Mouse (Mus musculus): ENCODE results near the gene Adamts9. TPM values are rescaled to one million over a fixed set of nuclear protein-coding genes. Genes with fewer than 3 reads are reported as not detected.

The Adamts9 gene
- total and polyA plus RNA-seq, 3 experiments: 0.27 TPM; not detected in 2

DNA sequence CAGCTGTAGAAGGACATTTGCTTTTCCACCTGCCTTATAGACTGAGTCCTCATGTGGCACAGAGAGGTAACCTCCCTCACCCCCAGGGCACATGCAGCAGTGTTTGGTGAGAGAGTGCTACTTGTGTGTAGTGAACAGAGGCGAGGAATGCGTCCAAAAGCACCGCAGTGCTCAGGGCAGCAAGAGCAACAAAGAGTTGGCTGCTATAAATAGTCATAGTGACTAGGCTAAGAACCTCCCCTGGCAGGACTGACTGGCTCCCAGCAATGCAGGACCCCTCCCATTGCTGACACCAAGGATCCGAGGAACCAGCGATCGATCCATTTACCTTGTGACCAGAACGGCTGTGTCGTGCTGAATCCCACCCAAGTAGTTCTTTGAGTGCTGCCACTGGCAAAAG lies 33.9 kb downstream of the Adamts9 start:
- Histone ChIP-seq H3K9me3 (replicated peaks) (peaks cover 6% of the 10 kb centered on the region), H3K4me3 (ENCODE audit: low read depth, low read length) (no peak overlapping the region), H3K27me3 (ENCODE audit: insufficient read depth, low read length) (no peaks in the 10 kb centered on the region), H3K36me3 (replicated peaks) (no peaks in the 10 kb centered on the region), H3K4me1 (ENCODE audit: insufficient read depth, low read depth, low read length) (no peaks in the 10 kb centered on the region)
- DNase-seq (ENCODE audit: low spot score) (no peak), ATAC-seq (ENCODE audit: extremely low read depth, insufficient number of reproducible peaks, low FRiP score, poor library complexity, severe bottlenecking) (no peak)
- no peak for TF ChIP-seq TAL1 (conservative IDR thresholded peaks at IDR 0.05; ENCODE audit: low read depth, low read length)
- TF ChIP-seq GATA2 (IDR thresholded peaks at IDR 0.05; ENCODE audit: borderline replicate concordance, low read depth, low read length): no peak
- TF ChIP-seq CTCF (IDR thresholded peaks at IDR 0.05; ENCODE audit: low read depth, low read length): no peak
- no peak for TF ChIP-seq GATA1 (IDR thresholded peaks at IDR 0.05; ENCODE audit: borderline replicate concordance, low read length)
- no peak for TF ChIP-seq POLR2AphosphoS5 (IDR thresholded peaks at IDR 0.05; ENCODE audit: insufficient replicate concordance, low read depth, low read length)

DNA sequence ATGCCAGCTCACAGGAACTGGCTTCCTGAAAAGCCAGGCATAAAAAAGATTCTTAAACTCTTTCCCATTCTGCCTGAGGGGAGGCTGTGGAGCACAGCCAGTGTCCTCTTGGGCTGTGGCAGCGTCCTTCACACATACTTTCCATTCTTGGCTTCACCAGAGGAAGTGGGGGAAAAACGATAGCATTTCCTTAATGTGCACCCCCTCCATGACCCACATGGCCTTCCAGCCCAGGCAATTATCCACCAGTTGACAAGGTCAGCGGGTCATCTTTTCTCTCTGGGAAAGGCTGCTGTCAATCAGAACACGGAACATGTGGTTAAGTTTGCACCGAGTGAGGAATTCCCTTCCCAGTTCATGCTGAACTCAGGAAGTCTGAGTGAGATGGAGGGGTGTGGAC lies 37.4 kb downstream of the Adamts9 start:
- no peak for ATAC-seq (ENCODE audit: extremely low read depth, insufficient number of reproducible peaks, low FRiP score, poor library complexity, severe bottlenecking)
- Histone ChIP-seq H3K4me3 (ENCODE audit: low read depth, low read length) (no peak overlapping the region), H3K4me1 (ENCODE audit: insufficient read depth, low read depth, low read length) (no peaks in the 10 kb centered on the region), H3K36me3 (replicated peaks) (no peaks in the 10 kb centered on the region), H3K27me3 (ENCODE audit: insufficient read depth, low read length) (no peaks in the 10 kb centered on the region), H3K9me3 (replicated peaks) (peaks cover 14% of the 10 kb centered on the region)
- no peak for TF ChIP-seq CTCF (IDR thresholded peaks at IDR 0.05; ENCODE audit: low read depth, low read length)
- TF ChIP-seq POLR2AphosphoS5 (IDR thresholded peaks at IDR 0.05; ENCODE audit: insufficient replicate concordance, low read depth, low read length): no peak
- no peak for TF ChIP-seq GATA1 (IDR thresholded peaks at IDR 0.05; ENCODE audit: borderline replicate concordance, low read length)
- no peak for TF ChIP-seq GATA2 (IDR thresholded peaks at IDR 0.05; ENCODE audit: borderline replicate concordance, low read depth, low read length)
- TF ChIP-seq TAL1 (conservative IDR thresholded peaks at IDR 0.05; ENCODE audit: low read depth, low read length): no peak
- no peak for DNase-seq (ENCODE audit: low spot score)

DNA sequence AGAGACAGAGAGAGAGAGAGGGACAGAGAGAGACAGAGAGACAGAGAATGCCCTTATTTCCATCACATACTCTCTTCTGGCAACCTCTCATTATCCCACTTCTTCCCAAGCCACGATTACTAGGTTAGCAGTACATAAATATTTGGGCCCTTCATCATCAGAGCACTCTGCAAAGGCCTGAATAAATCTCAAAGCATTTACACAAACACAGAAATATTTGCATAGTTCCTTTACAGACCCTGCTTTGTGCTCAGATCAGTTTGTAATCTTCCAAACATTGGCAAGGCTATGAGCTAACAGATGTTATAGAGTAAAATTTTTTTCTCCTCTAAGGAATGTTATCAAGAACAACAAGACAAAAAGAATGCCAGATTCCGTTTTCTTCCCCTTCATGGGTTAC lies 38.8 kb downstream of the Adamts9 start:
- DNase-seq (ENCODE audit: low spot score) (no peak), ATAC-seq (ENCODE audit: extremely low read depth, insufficient number of reproducible peaks, low FRiP score, poor library complexity, severe bottlenecking) (no peak)
- Histone ChIP-seq H3K27me3 (ENCODE audit: insufficient read depth, low read length) (no peaks in the 10 kb centered on the region), H3K4me3 (ENCODE audit: low read depth, low read length) (no peak overlapping the region), H3K36me3 (replicated peaks) (no peaks in the 10 kb centered on the region), H3K9me3 (replicated peaks) (peaks cover 13% of the 10 kb centered on the region), H3K4me1 (ENCODE audit: insufficient read depth, low read depth, low read length) (no peaks in the 10 kb centered on the region)
- TF ChIP-seq CTCF (IDR thresholded peaks at IDR 0.05; ENCODE audit: low read depth, low read length) (no peak), POLR2AphosphoS5 (IDR thresholded peaks at IDR 0.05; ENCODE audit: insufficient replicate concordance, low read depth, low read length) (no peak), GATA2 (IDR thresholded peaks at IDR 0.05; ENCODE audit: borderline replicate concordance, low read depth, low read length) (no peak), TAL1 (conservative IDR thresholded peaks at IDR 0.05; ENCODE audit: low read depth, low read length) (no peak), GATA1 (IDR thresholded peaks at IDR 0.05; ENCODE audit: borderline replicate concordance, low read length) (no peak)

DNA sequence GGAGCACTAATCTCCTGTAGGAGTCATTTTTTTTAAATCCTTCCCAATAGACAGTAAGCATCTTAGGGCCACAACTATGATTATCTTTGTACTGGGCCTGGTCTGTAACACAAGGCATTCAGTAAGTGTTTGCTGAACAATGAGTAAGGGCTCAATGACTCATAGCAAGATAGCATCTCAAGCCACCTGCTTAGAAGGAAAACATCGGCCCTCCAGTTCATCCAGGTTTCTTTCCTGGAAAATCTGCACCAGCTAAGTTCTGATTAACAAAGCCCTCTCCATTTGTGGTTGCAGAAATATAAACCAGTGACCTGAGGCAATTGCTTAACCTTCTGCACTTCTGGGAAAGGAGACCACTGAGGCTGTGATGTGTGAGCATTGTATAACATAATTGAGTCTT lies 39.3 kb downstream of the Adamts9 start:
- Histone ChIP-seq H3K36me3 (replicated peaks) (no peaks in the 10 kb centered on the region), H3K4me3 (ENCODE audit: low read depth, low read length) (no peak overlapping the region), H3K9me3 (replicated peaks) (peaks cover 10% of the 10 kb centered on the region), H3K27me3 (ENCODE audit: insufficient read depth, low read length) (no peaks in the 10 kb centered on the region), H3K4me1 (ENCODE audit: insufficient read depth, low read depth, low read length) (no peaks in the 10 kb centered on the region)
- TF ChIP-seq CTCF (IDR thresholded peaks at IDR 0.05; ENCODE audit: low read depth, low read length) (no peak), POLR2AphosphoS5 (IDR thresholded peaks at IDR 0.05; ENCODE audit: insufficient replicate concordance, low read depth, low read length) (no peak)
- no peak for DNase-seq (ENCODE audit: low spot score)
- no peak for ATAC-seq (ENCODE audit: extremely low read depth, insufficient number of reproducible peaks, low FRiP score, poor library complexity, severe bottlenecking)

DNA sequence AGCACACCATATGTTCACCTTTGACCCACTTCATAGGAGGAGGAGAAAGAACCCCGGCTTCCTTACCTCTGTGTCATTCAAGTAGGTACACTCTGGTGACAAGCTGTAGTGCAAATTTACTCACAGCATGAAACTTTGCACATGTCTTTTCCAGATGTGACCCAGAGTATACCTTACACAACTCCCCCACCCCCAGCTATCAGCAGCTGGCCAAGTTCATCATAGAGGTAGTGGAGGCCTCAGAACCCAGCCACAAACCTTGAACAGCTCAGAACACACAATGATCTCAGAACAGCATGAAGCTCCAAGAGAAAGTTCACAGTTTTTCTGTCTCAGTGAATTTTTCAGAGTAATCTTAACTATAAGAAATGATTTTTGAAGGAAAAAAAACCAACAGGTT lies 51.8 kb downstream of the Adamts9 start:
- no peaks in the 10 kb centered on the region for H3K27me3 ChIP-seq (ENCODE audit: insufficient read depth, low read length)
- DNase-seq (ENCODE audit: low spot score) (no peak), ATAC-seq (ENCODE audit: extremely low read depth, insufficient number of reproducible peaks, low FRiP score, poor library complexity, severe bottlenecking) (no peak)
- TF ChIP-seq POLR2AphosphoS5 (IDR thresholded peaks at IDR 0.05; ENCODE audit: insufficient replicate concordance, low read depth, low read length) (no peak), GATA2 (IDR thresholded peaks at IDR 0.05; ENCODE audit: borderline replicate concordance, low read depth, low read length) (no peak), TAL1 (conservative IDR thresholded peaks at IDR 0.05; ENCODE audit: low read depth, low read length) (no peak), CTCF (IDR thresholded peaks at IDR 0.05; ENCODE audit: low read depth, low read length) (no peak)
- 0 out of 2 replicates have a peak, but pooled peaks cover 3% of the 10 kb centered on the region for H3K9me3 ChIP-seq (replicated peaks)
- no peaks in the 10 kb centered on the region for H3K4me1 ChIP-seq (ENCODE audit: insufficient read depth, low read depth, low read length)
- no peaks in the 10 kb centered on the region for H3K36me3 ChIP-seq (replicated peaks)
- H3K4me3 ChIP-seq (ENCODE audit: low read depth, low read length): no peak overlapping the region

DNA sequence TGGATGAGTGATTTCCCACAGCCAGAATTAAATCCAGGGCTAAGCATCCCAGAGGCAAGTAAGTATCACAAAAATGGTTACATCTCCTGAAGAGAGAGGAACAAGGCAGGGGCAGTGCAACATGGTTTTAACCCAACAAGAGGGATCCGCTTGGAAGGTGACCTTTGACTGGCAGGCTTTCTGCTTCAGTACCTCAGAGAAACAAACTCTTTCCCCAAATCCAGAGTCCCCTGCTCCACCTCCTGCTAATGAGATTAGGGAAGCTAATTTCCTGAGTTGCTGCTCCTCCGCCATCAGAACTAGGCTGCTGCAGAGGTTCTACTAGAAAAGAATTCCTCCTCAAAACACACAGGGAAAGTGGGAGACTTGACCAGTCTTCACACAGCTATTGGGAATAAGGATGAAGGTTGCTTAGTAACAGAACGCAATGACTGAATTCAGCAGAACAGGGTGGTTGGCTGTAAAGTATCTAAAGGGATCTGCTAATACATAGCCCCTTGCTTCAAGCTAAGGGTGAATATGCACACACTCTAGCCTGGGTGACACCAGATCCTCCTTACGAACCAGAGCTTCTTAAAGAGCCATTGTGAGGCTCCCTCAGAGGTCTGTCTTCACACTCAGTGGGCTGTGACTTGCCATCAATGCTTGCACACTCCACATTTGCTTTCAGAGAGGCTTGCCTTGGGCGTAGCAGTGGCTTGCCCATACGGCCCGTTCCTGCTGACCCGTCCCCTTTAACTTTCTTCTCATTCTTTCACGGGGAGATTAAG lies 60.0 kb downstream of the Adamts9 start:
- H3K36me3 ChIP-seq (replicated peaks): no peaks in the 10 kb centered on the region
- TF ChIP-seq GATA2 (IDR thresholded peaks at IDR 0.05; ENCODE audit: borderline replicate concordance, low read depth, low read length) (no peak), TAL1 (conservative IDR thresholded peaks at IDR 0.05; ENCODE audit: low read depth, low read length) (no peak), CTCF (IDR thresholded peaks at IDR 0.05; ENCODE audit: low read depth, low read length) (no peak), POLR2AphosphoS5 (IDR thresholded peaks at IDR 0.05; ENCODE audit: insufficient replicate concordance, low read depth, low read length) (no peak), GATA1 (IDR thresholded peaks at IDR 0.05; ENCODE audit: borderline replicate concordance, low read length) (no peak)
- H3K4me3 ChIP-seq (ENCODE audit: low read depth, low read length): no peak overlapping the region
- no peaks in the 10 kb centered on the region for H3K4me1 ChIP-seq (ENCODE audit: insufficient read depth, low read depth, low read length)
- ATAC-seq (ENCODE audit: extremely low read depth, insufficient number of reproducible peaks, low FRiP score, poor library complexity, severe bottlenecking): no peak
- no peak for DNase-seq (ENCODE audit: low spot score)
- H3K9me3 ChIP-seq (replicated peaks): 0 out of 2 replicates have a peak, but pooled peaks cover 10% of the 10 kb centered on the region
- H3K27me3 ChIP-seq (ENCODE audit: insufficient read depth, low read length): no peaks in the 10 kb centered on the region
